Mouse (Mus musculus) embryonic facial prominence, embryonic 14.5 days (tissue): Measurements from ENCODE around the gene Il1rl1. TPM values are rescaled to one million over a fixed set of nuclear protein-coding genes. Genes with fewer than 3 reads are reported as not detected.
A peak's percentile ranks its signal among the peaks of the same experiment; 100 is the strongest.

Experiments
- ATAC-seq: fragments of 200-750 bp; cut with Nextera tagmentation; 2 replicates; pipeline ENCODE4 v1.8.0; 2017; ENCODE audit warnings: low read depth, moderate number of reproducible peaks, moderate TSS enrichment
- DNase-seq: peaks from one replicate; pipeline ENCODE4 v3.0.0-alpha.2; 2015; ENCODE audit warnings: low spot score
- H3K27ac ChIP-seq: fragments of 300-500 bp; sonication (generic); replicated peaks from 2 replicates; pipeline ENCODE4 v1.5.1; 2014; ENCODE audit warnings: low read depth, mild to moderate bottlenecking, low read length, moderate library complexity
- H3K27me3 ChIP-seq: fragments of 300-500 bp; sonication (generic); replicated peaks from 2 replicates; pipeline ENCODE4 v1.6.1; 2014; ENCODE audit warnings: low read length; ENCODE audit not compliant: control insufficient read depth, insufficient read depth
- H3K36me3 ChIP-seq: fragments of 300-500 bp; sonication (generic); 2 replicates; pipeline ENCODE4 v1.6.1; 2014; ENCODE audit warnings: low read length, mixed read lengths; ENCODE audit not compliant: control insufficient read depth, insufficient read depth
- H3K4me1 ChIP-seq: fragments of 300-500 bp; sonication (generic); 2 replicates; pipeline ENCODE4 v1.6.1; 2014; ENCODE audit warnings: antibody characterized with exemption, low read length; ENCODE audit not compliant: control insufficient read depth, insufficient read depth
- H3K4me2 ChIP-seq: fragments of 300-500 bp; sonication (generic); 2 replicates; pipeline ENCODE4 v1.6.1; 2014; ENCODE audit warnings: low read depth, mild to moderate bottlenecking, low read length, moderate library complexity, mixed read lengths
- H3K4me3 ChIP-seq: fragments of 300-500 bp; sonication (generic); 2 replicates; pipeline ENCODE4 v1.5.1; 2014; ENCODE audit warnings: low read depth, mild to moderate bottlenecking, low read length
- H3K9ac ChIP-seq: fragments of 300-500 bp; sonication (generic); 2 replicates; pipeline ENCODE4 v1.6.1; 2014; ENCODE audit warnings: low read depth, mild to moderate bottlenecking, low read length, moderate library complexity, mixed read lengths
- H3K9me3 ChIP-seq: fragments of 300-500 bp; sonication (generic); 2 replicates; pipeline ENCODE4 v1.6.1; 2016; ENCODE audit warnings: low read length; ENCODE audit not compliant: control insufficient read depth
- WGBS: fragments of 180-500 bp; shearing (Covaris S2); extraction: QIAGEN DNeasy Blood & Tissue Kit; methylation state at CpG from one replicate; pipeline ENCODE4 v1.1.7; 2014; 5-methylcytosine and 5-hydroxymethylcytosine counted together
- polyA plus RNA-seq: library from polyadenylated mRNA; unstranded; fragments of >200 nt; fragmentation: Nextera tagmentation; extraction: Ambion mirVana; gene quantifications from 2 replicates; pipeline ENCODE4 v1.2.1, GENCODE M21; 2014

Il1rl1 gene
- 2.8 and 3.2 TPM in 2 replicates for polyA plus RNA-seq

GRCm38 (mm10) chr1:40428910-40429675 is at the start of gene Il1rl1:
Il1rl1 (plus strand) TSS chr1:40429570.
- DNase-seq (no peak), ATAC-seq (no peak)
- H3K9me3 ChIP-seq = no peaks in the 10 kb centered on the region
- H3K36me3 ChIP-seq = no peaks in the 10 kb centered on the region
- H3K4me3 ChIP-seq = no peak within 1 kb of the TSS
- no peaks in the 10 kb centered on the region for H3K4me1 ChIP-seq
- H3K9ac ChIP-seq = no peak within 1 kb of the TSS
- no peaks in the 10 kb centered on the region for H3K27me3 ChIP-seq
- 74% methylated on average over 5 of the region's 5 CpGs for WGBS
- no peak within 1 kb of the TSS for H3K27ac ChIP-seq
- H3K4me2 ChIP-seq = no peak within 1 kb of the TSS

GRCm38 (mm10) chr1:40380111-40380510 is 49.3 kb upstream of the Il1rl1 start:
- Histone ChIP-seq H3K36me3 (no peaks in the 10 kb centered on the region), H3K4me3 (no peak overlapping the region), H3K27ac (no peak overlapping the region), H3K9ac (no peak overlapping the region), H3K4me1 (no peaks in the 10 kb centered on the region), H3K9me3 (no peaks in the 10 kb centered on the region), H3K4me2 (no peak overlapping the region), H3K27me3 (no peaks in the 10 kb centered on the region)
- peak; percentile 70 for DNase-seq
- ATAC-seq = no peak
- WGBS = 49% methylated on average over 6 of the region's 6 CpGs

GRCm38 (mm10) chr1:40380990-40381389 is 48.4 kb upstream of the Il1rl1 start:
- Histone ChIP-seq H3K4me3 (no peak overlapping the region), H3K27me3 (no peaks in the 10 kb centered on the region), H3K9me3 (no peaks in the 10 kb centered on the region), H3K27ac (no peak overlapping the region), H3K9ac (no peak overlapping the region), H3K36me3 (no peaks in the 10 kb centered on the region), H3K4me1 (no peaks in the 10 kb centered on the region), H3K4me2 (no peak overlapping the region)
- ATAC-seq (no peak), DNase-seq (no peak)
- 83% methylated on average over 11 of the region's 11 CpGs for WGBS

- Histone ChIP-seq H3K4me3 (no peak overlapping the region), H3K4me1 (no peaks in the 10 kb centered on the region), H3K36me3 (no peaks in the 10 kb centered on the region), H3K27me3 (no peaks in the 10 kb centered on the region), H3K4me2 (no peak overlapping the region), H3K9me3 (no peaks in the 10 kb centered on the region), H3K9ac (no peak overlapping the region), H3K27ac (no peak overlapping the region)
- DNase-seq = no peak
- ATAC-seq = no peak
- WGBS = 86% methylated on average over 5 of the region's 5 CpGs
Measured at GRCm38 (mm10) chr1:40382841-40383240, 46.5 kb upstream of the Il1rl1 start.

- Histone ChIP-seq H3K27me3 (no peaks in the 10 kb centered on the region), H3K9me3 (peaks cover 4% of the 10 kb centered on the region; the same call in 1 of the 2 replicates)
- WGBS = 94% methylated on average over 8 of the region's 8 CpGs
Measured at GRCm38 (mm10) chr1:40384931-40385545, 44.3 kb upstream of the Il1rl1 start.

GRCm38 (mm10) chr1:40391374-40391773 is 38.0 kb upstream of the Il1rl1 start:
- no peaks in the 10 kb centered on the region for H3K36me3 ChIP-seq
- H3K27ac ChIP-seq = no peak overlapping the region
- DNase-seq = no peak
- ATAC-seq = no peak
- no peaks in the 10 kb centered on the region for H3K27me3 ChIP-seq
- 78% methylated on average over 3 of the region's 3 CpGs for WGBS
- no peak overlapping the region for H3K4me3 ChIP-seq
- no peaks in the 10 kb centered on the region for H3K4me1 ChIP-seq
- H3K4me2 ChIP-seq = no peak overlapping the region
- H3K9ac ChIP-seq = no peak overlapping the region
- peaks cover 4% of the 10 kb centered on the region; the same call in 1 of the 2 replicates for H3K9me3 ChIP-seq

More at GRCm38 (mm10) chr1:40384931-40385545, 44.3 kb upstream of the Il1rl1 start:
- Histone ChIP-seq H3K4me3 (no peak overlapping the region), H3K4me1 (no peaks in the 10 kb centered on the region), H3K9ac (no peak overlapping the region), H3K36me3 (no peaks in the 10 kb centered on the region), H3K4me2 (no peak overlapping the region), H3K27ac (no peak overlapping the region)
- ATAC-seq (no peak), DNase-seq (no peak)

GRCm38 (mm10) chr1:40392535-40392934 is 36.8 kb upstream of the Il1rl1 start:
- Histone ChIP-seq H3K27me3 (no peaks in the 10 kb centered on the region), H3K9ac (no peak overlapping the region), H3K27ac (no peak overlapping the region), H3K4me1 (no peaks in the 10 kb centered on the region), H3K4me3 (no peak overlapping the region), H3K9me3 (peaks cover 4% of the 10 kb centered on the region; the same call in 1 of the 2 replicates), H3K4me2 (no peak overlapping the region), H3K36me3 (no peaks in the 10 kb centered on the region)
- 84% methylated on average over 6 of the region's 6 CpGs for WGBS
- DNase-seq (no peak), ATAC-seq (no peak)

- Histone ChIP-seq H3K36me3 (no peaks in the 10 kb centered on the region), H3K27ac (no peak overlapping the region), H3K27me3 (no peaks in the 10 kb centered on the region), H3K9me3 (peaks cover under 1% of the 10 kb centered on the region; the same call in 1 of the 2 replicates), H3K4me3 (no peak overlapping the region), H3K4me2 (no peak overlapping the region), H3K4me1 (no peaks in the 10 kb centered on the region), H3K9ac (no peak overlapping the region)
- no peak for DNase-seq
- no peak for ATAC-seq
- WGBS = 84% methylated on average over 7 of the region's 7 CpGs
Measured at GRCm38 (mm10) chr1:40393214-40393613, 36.2 kb upstream of the Il1rl1 start.
